Comparison of ENCODE assay signal across 21 mouse cellular contexts in genomic region chr7:43346148-43346547, GRCm38 (mm10).
"Had no signal": no experiment of that assay in that cellular context is flagged by ENCODE, and none has a peak within 500 bp of the region (broad histone marks: within the 10 kb centered on the region; RNA-seq: fewer than 3 reads in every experiment).

No protein-coding gene starts in this region.

- H3K4me2 ChIP-seq: kidney, embryonic 15.5 days; limb, embryonic 12.5 days; limb, embryonic 15.5 days; liver, embryonic 15.5 days; lung, embryonic 14.5 days; midbrain, embryonic 12.5 days; midbrain, embryonic 15.5 days; neural tube, embryonic 12.5 days; neural tube, embryonic 15.5 days; stomach, embryonic 15.5 days had no signal

- H3K36me3 ChIP-seq: kidney, embryonic 15.5 days; limb, embryonic 12.5 days; limb, embryonic 15.5 days; liver, embryonic 15.5 days; midbrain, embryonic 12.5 days; midbrain, embryonic 15.5 days; neural tube, embryonic 12.5 days; neural tube, embryonic 15.5 days; stomach, embryonic 15.5 days had no signal

- DNase-seq: kidney, adult 11 months; kidney, adult 8-10 months; kidney, postnatal 10 days; kidney, postnatal 36 days; left cerebral cortex, postnatal 4 days; lung, embryonic 14.5 days; right cerebral cortex, adult 18-20 months; right cerebral cortex, postnatal 25 days; spleen, adult 18-20 months; thymus, postnatal 25 days had no signal

- H3K27ac ChIP-seq: kidney, embryonic 15.5 days; limb, embryonic 12.5 days; limb, embryonic 15.5 days; liver, embryonic 15.5 days; macrophage; midbrain, embryonic 12.5 days; midbrain, embryonic 15.5 days; neural tube, embryonic 12.5 days; neural tube, embryonic 15.5 days; stomach, embryonic 15.5 days had no signal

- H3K9ac ChIP-seq: kidney, embryonic 15.5 days; limb, embryonic 12.5 days; limb, embryonic 15.5 days; liver, embryonic 15.5 days; lung, embryonic 14.5 days; midbrain, embryonic 12.5 days; midbrain, embryonic 15.5 days; neural tube, embryonic 12.5 days; neural tube, embryonic 15.5 days; stomach, embryonic 15.5 days had no signal

- H3K9me3 ChIP-seq: kidney, embryonic 15.5 days; limb, embryonic 12.5 days; limb, embryonic 15.5 days; liver, embryonic 15.5 days; midbrain, embryonic 12.5 days; midbrain, embryonic 15.5 days; neural tube, embryonic 12.5 days; neural tube, embryonic 15.5 days; stomach, embryonic 15.5 days had no signal

- H3K4me1 ChIP-seq: kidney, embryonic 15.5 days; limb, embryonic 12.5 days; limb, embryonic 15.5 days; midbrain, embryonic 12.5 days; midbrain, embryonic 15.5 days; neural tube, embryonic 12.5 days; neural tube, embryonic 15.5 days; stomach, embryonic 15.5 days had no signal

- ATAC-seq: lung, postnatal 0 days; midbrain, embryonic 15.5 days had no signal

- H3K27me3 ChIP-seq: kidney, embryonic 15.5 days; limb, embryonic 12.5 days; limb, embryonic 15.5 days; liver, embryonic 15.5 days; midbrain, embryonic 12.5 days; midbrain, embryonic 15.5 days; neural tube, embryonic 12.5 days; neural tube, embryonic 15.5 days; stomach, embryonic 15.5 days had no signal

- H3K4me3 ChIP-seq: kidney, embryonic 15.5 days; limb, embryonic 12.5 days; limb, embryonic 15.5 days; liver, embryonic 15.5 days; midbrain, embryonic 12.5 days; midbrain, embryonic 15.5 days; neural tube, embryonic 12.5 days; neural tube, embryonic 15.5 days; stomach, embryonic 15.5 days had no signal
